Mouse (Mus musculus): ENCODE measurements at regions not wholly inside any gene's neighbourhood (a gene's known extent, or its start where the extent isn't known, plus 50 kb on each side); places are given as distances from the start of the nearest gene placed in this dataset.

- no peak for DNase-seq (ENCODE audit: low read depth in 1 of 2, low spot score in 2 of 2)
These were observed 107.8 kb upstream of the Man2a1 start for GRCm38 (mm10) chr17:64492614-64493269.

- DNase-seq (ENCODE audit: low read depth in 1 of 2, low spot score in 2 of 2), result no peak
These were observed 101.1 kb upstream of the Man2a1 start for GRCm38 (mm10) chr17:64499281-64499997.

- no peak for DNase-seq (ENCODE audit: low read depth in 1 of 2, low spot score in 2 of 2)
These were observed 98.2 kb upstream of the Man2a1 start for GRCm38 (mm10) chr17:64502376-64502775.

GRCm38 (mm10) chr17:64505956-64506355, 94.6 kb upstream of the Man2a1 start:
- DNase-seq (ENCODE audit: low read depth in 1 of 2, low spot score in 2 of 2), result no peak

GRCm38 (mm10) chr17:64511139-64511779, 89.3 kb upstream of the Man2a1 start:
- no peak for DNase-seq (ENCODE audit: low read depth in 1 of 2, low spot score in 2 of 2)

- DNase-seq (ENCODE audit: low read depth in 1 of 2, low spot score in 2 of 2), result no peak
These were observed 78.3 kb upstream of the Man2a1 start for GRCm38 (mm10) chr17:64522213-64522612.

- DNase-seq (ENCODE audit: low read depth in 1 of 2, low spot score in 2 of 2), result no peak
These were observed 76.6 kb upstream of the Man2a1 start for GRCm38 (mm10) chr17:64523899-64524298.

- DNase-seq (ENCODE audit: low read depth in 1 of 2, low spot score in 2 of 2), result no peak
These were observed 72.7 kb upstream of the Man2a1 start for GRCm38 (mm10) chr17:64527817-64528216.

GRCm38 (mm10) chr17:64528476-64528875, 72.1 kb upstream of the Man2a1 start:
- no peak for DNase-seq (ENCODE audit: low read depth in 1 of 2, low spot score in 2 of 2)

GRCm38 (mm10) chr17:64529296-64529994, 71.1 kb upstream of the Man2a1 start:
- DNase-seq (ENCODE audit: low read depth in 1 of 2, low spot score in 2 of 2), result no peak

- DNase-seq (ENCODE audit: low read depth in 1 of 2, low spot score in 2 of 2), result peak in 1 of 2 experiments; percentile 3
These were observed 69.4 kb upstream of the Man2a1 start for GRCm38 (mm10) chr17:64531150-64531549.

GRCm38 (mm10) chr17:64534323-64534722, 66.2 kb upstream of the Man2a1 start:
- DNase-seq (ENCODE audit: low read depth in 1 of 2, low spot score in 2 of 2), result no peak

- no peak for DNase-seq (ENCODE audit: low read depth in 1 of 2, low spot score in 2 of 2)
These were observed 62.0 kb upstream of the Man2a1 start for GRCm38 (mm10) chr17:64538520-64538953.

GRCm38 (mm10) chr17:64540411-64540810, 60.1 kb upstream of the Man2a1 start:
- DNase-seq (ENCODE audit: low read depth in 1 of 2, low spot score in 2 of 2), result no peak

GRCm38 (mm10) chr17:64548536-64548935, 52.0 kb upstream of the Man2a1 start:
- DNase-seq (ENCODE audit: low read depth in 1 of 2, low spot score in 2 of 2), result no peak

GRCm38 (mm10) chr17:64550034-64550433, 50.5 kb upstream of the Man2a1 start:
- no peak for DNase-seq (ENCODE audit: low read depth in 1 of 2, low spot score in 2 of 2)
